Mouse (Mus musculus) limb, embryonic 14.5 days (tissue): ENCODE data around the gene Klhdc3. TPM values are rescaled to one million over a fixed set of nuclear protein-coding genes. Genes with fewer than 3 reads are reported as not detected.

Experiments
- ATAC-seq: fragments of 200-750 bp; cut with Nextera tagmentation; 2 replicates; pipeline ENCODE4 v1.8.0; 2017; ENCODE audit warnings: low read depth, moderate number of reproducible peaks, moderate TSS enrichment; ENCODE audit not compliant: low FRiP score
- DNase-seq: peaks from one replicate; pipeline ENCODE4 v3.0.0-alpha.2; 2015; ENCODE audit warnings: low spot score
- H3K27ac ChIP-seq: fragments of 300-500 bp; sonication (generic); replicated peaks from 2 replicates; pipeline ENCODE4 v1.5.1; 2014; ENCODE audit warnings: low read depth, mild to moderate bottlenecking, low read length, moderate library complexity, mixed read lengths
- H3K27me3 ChIP-seq: fragments of 300-500 bp; sonication (generic); 2 replicates; pipeline ENCODE4 v1.6.1; 2014; ENCODE audit warnings: low read length, mixed read lengths; ENCODE audit not compliant: control insufficient read depth, insufficient read depth
- H3K36me3 ChIP-seq: fragments of 300-500 bp; sonication (generic); 2 replicates; pipeline ENCODE4 v1.6.1; 2014; ENCODE audit warnings: mild to moderate bottlenecking, low read length, moderate library complexity, mixed read lengths; ENCODE audit not compliant: control insufficient read depth, insufficient read depth
- H3K4me1 ChIP-seq: fragments of 300-500 bp; sonication (generic); 2 replicates; pipeline ENCODE4 v1.6.1; 2014; ENCODE audit warnings: antibody characterized with exemption, low read length, mixed read lengths; ENCODE audit not compliant: control insufficient read depth, insufficient read depth
- H3K4me2 ChIP-seq: fragments of 300-500 bp; sonication (generic); replicated peaks from 2 replicates; pipeline ENCODE4 v1.6.1; 2014; ENCODE audit warnings: low read depth, mild to moderate bottlenecking, low read length, moderate library complexity; ENCODE audit not compliant: severe bottlenecking
- H3K4me3 ChIP-seq: fragments of 300-500 bp; sonication (generic); replicated peaks from 2 replicates; pipeline ENCODE4 v1.5.1; 2014; ENCODE audit warnings: low read length
- H3K9ac ChIP-seq: fragments of 300-500 bp; sonication (generic); 2 replicates; pipeline ENCODE4 v1.6.1; 2014; ENCODE audit warnings: mild to moderate bottlenecking, low read depth, low read length, moderate library complexity; ENCODE audit not compliant: severe bottlenecking
- H3K9me3 ChIP-seq: fragments of 300-500 bp; sonication (generic); 2 replicates; pipeline ENCODE4 v1.6.1; 2016; ENCODE audit warnings: low read length; ENCODE audit not compliant: control insufficient read depth
- POLR2A ChIP-seq: fragments of 200-500 bp; IDR thresholded peaks from 2 replicates; pipeline ENCODE4 v1.8.0; 2012; ENCODE audit warnings: inconsistent platforms, mild to moderate bottlenecking, moderate library complexity, borderline replicate concordance; ENCODE audit not compliant: insufficient read depth, insufficient read length; ENCODE audit errors: extremely low read depth
- WGBS: fragments of 180-500 bp; shearing (Covaris S2); extraction: QIAGEN DNeasy Blood & Tissue Kit; methylation state at CpG from one replicate; pipeline ENCODE4 v1.1.7; 2014; 5-methylcytosine and 5-hydroxymethylcytosine counted together
- polyA plus RNA-seq, 2 experiments: library from polyadenylated mRNA; depleted of rRNA in 1 of 2; stranded (reverse) in 1 of 2; unstranded in 1 of 2; fragments of >200 nt; fragmentation: Nextera tagmentation in 1 of 2; extraction: Ambion mirVana in 1 of 2; gene quantifications; 2 replicates each; pipeline versions ENCODE4 v1.2.1 to v1.2.3; 2012 to 2014

Gene Klhdc3
- polyA plus RNA-seq, 2 experiments, result 122 to 137 TPM

- ATAC-seq, result no peak
- Histone ChIP-seq H3K9ac (no peak overlapping the region), H3K9me3 (no peaks in the 10 kb centered on the region), H3K4me1 (no peaks in the 10 kb centered on the region), H3K4me2 (no peak overlapping the region), H3K36me3 (peaks cover 51% of the 10 kb centered on the region), H3K27me3 (no peaks in the 10 kb centered on the region), H3K4me3 (no peak overlapping the region), H3K27ac (no peak overlapping the region)
- TF ChIP-seq POLR2A, result no peak
- 90% methylated on average over 26 of the region's 26 CpGs for WGBS
- DNase-seq, result no peak
Measured at GRCm38 (mm10) chr17:46725731-46726645, 45.3 kb upstream of the Klhdc3 start.

GRCm38 (mm10) chr17:46725273-46725672 lies 44.6 kb upstream of the Klhdc3 start:
- H3K4me1 ChIP-seq, result no peaks in the 10 kb centered on the region
- no peak overlapping the region for H3K27ac ChIP-seq
- H3K9ac ChIP-seq, result no peak overlapping the region
- H3K4me2 ChIP-seq, result no peak overlapping the region
- TF ChIP-seq POLR2A, result no peak
- no peak overlapping the region for H3K4me3 ChIP-seq
- ATAC-seq (no peak), DNase-seq (no peak)
- H3K36me3 ChIP-seq, result peaks cover 58% of the 10 kb centered on the region
- H3K27me3 ChIP-seq, result no peaks in the 10 kb centered on the region
- WGBS, result 47% methylated on average over 9 of the region's 9 CpGs
- H3K9me3 ChIP-seq, result no peaks in the 10 kb centered on the region

- H3K9me3 ChIP-seq, result no peaks in the 10 kb centered on the region
- H3K27me3 ChIP-seq, result no peaks in the 10 kb centered on the region
- no peak overlapping the region for H3K27ac ChIP-seq
- no peak overlapping the region for H3K9ac ChIP-seq
- DNase-seq (no peak), ATAC-seq (no peak)
- 88% methylated on average over 14 of the region's 20 CpGs for WGBS
- H3K4me1 ChIP-seq, result no peaks in the 10 kb centered on the region
- no peak overlapping the region for H3K4me2 ChIP-seq
- no peak for TF ChIP-seq POLR2A
- peaks cover 59% of the 10 kb centered on the region for H3K36me3 ChIP-seq
- no peak overlapping the region for H3K4me3 ChIP-seq
Measured at GRCm38 (mm10) chr17:46724477-46725084, 43.9 kb upstream of the Klhdc3 start.

- Histone ChIP-seq H3K27ac (no peak overlapping the region), H3K9me3 (no peaks in the 10 kb centered on the region), H3K9ac (no peak overlapping the region), H3K4me3 (no peak overlapping the region), H3K4me2 (no peak overlapping the region), H3K36me3 (peaks cover 78% of the 10 kb centered on the region), H3K4me1 (no peaks in the 10 kb centered on the region), H3K27me3 (no peaks in the 10 kb centered on the region)
- WGBS, result 80% methylated on average over 7 of the region's 7 CpGs
- no peak for TF ChIP-seq POLR2A
- DNase-seq (no peak), ATAC-seq (no peak)
Measured at GRCm38 (mm10) chr17:46721077-46721476, 40.4 kb upstream of the Klhdc3 start.

- ATAC-seq (no peak), DNase-seq (no peak)
- Histone ChIP-seq H3K27ac (no peak overlapping the region), H3K27me3 (no peaks in the 10 kb centered on the region), H3K4me2 (no peak overlapping the region), H3K4me1 (peaks cover 7% of the 10 kb centered on the region), H3K36me3 (peaks cover 41% of the 10 kb centered on the region), H3K4me3 (no peak overlapping the region), H3K9me3 (no peaks in the 10 kb centered on the region), H3K9ac (no peak overlapping the region)
- no peak for TF ChIP-seq POLR2A
- WGBS, result 90% methylated on average over 11 of the region's 11 CpGs
Measured at GRCm38 (mm10) chr17:46714756-46715481, 34.2 kb upstream of the Klhdc3 start.
